Mouse (Mus musculus): ENCODE measurements around the gene Fam98b. TPM values are rescaled to one million over a fixed set of nuclear protein-coding genes. Genes with fewer than 3 reads are reported as not detected.

The Fam98b gene
- polyA plus RNA-seq, 1 experiment from 2014 or later, result 18.2 TPM

GRCm38 (mm10) chr2:117231257-117231656 lies 18.3 kb upstream of the Fam98b start:
- H3K9me3 ChIP-seq (replicated peaks), result no peaks in the 10 kb centered on the region
- peaks cover 6% of the 10 kb centered on the region; the same call in 1 of the 2 replicates for H3K4me1 ChIP-seq
- H3K27ac ChIP-seq, result no peak overlapping the region
- H3K36me3 ChIP-seq, result no peaks in the 10 kb centered on the region
- peak overlapping the region; percentile 25; the same call in 1 of the 2 replicates for H3K4me2 ChIP-seq (replicated peaks)
- 5% methylated on average over 13 of the region's 13 CpGs for WGBS
- H3K27me3 ChIP-seq, result peaks cover 4% of the 10 kb centered on the region; the same call in 1 of the 2 replicates
- peak; percentile 75; the same call in 1 of the 2 replicates for ATAC-seq (ENCODE audit: low FRiP score)
- no peak overlapping the region for H3K9ac ChIP-seq
- H3K4me3 ChIP-seq, result no peak overlapping the region

DNA sequence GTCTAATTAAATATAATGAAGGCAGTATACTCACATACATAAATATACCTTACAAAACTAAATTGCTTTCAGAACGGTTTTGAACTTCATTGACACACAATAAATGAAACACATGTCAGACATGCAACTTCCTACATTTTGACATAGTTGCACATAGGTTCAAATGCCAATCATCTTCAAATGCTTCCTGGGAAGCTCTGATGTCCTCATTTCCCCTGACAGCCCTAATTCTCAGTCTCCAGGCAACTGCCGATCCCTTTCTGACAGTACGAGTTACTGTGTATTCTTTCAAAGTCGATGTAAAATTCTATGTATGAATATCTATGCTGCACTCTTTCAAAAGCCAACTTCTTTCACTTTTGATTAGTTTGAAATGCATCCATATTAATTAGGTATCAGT lies 7.6 kb upstream of the Fam98b start:
- Histone ChIP-seq H3K27me3 (no peaks in the 10 kb centered on the region), H3K9ac (no peak overlapping the region), H3K4me2 (replicated peaks) (no peak overlapping the region), H3K4me3 (no peak overlapping the region), H3K4me1 (no peaks in the 10 kb centered on the region), H3K36me3 (no peaks in the 10 kb centered on the region), H3K9me3 (replicated peaks) (no peaks in the 10 kb centered on the region), H3K27ac (no peak overlapping the region)
- WGBS, result 80% methylated on average over 4 of the region's 4 CpGs
- no peak for ATAC-seq (ENCODE audit: low FRiP score)

DNA sequence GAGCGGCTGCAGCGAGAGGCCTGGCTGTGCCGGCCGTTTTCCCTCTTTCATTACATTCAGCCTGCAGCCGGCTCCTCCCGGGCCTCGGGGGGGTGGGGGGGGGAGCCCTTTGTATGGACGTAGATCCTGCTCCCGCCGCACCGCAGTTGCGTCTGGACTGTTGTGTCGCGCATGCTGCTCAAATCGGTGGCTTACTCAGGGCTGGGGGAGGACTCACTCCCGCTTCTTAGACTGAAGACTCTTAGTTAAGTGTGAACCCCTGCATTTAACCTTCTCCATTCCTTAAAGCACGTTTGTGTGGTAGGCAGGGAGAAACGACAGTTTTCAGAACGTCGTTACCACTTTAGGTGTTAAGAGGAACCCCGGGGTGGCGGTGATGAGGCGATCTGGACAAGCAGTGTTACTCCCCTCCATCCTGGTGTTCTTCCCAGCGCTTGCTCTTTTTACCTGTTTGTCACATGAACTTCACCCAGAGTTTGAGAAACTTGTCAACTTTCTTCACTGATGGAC lies 517 bp downstream of the Fam98b start:
- under 1% methylated on average over 24 of the region's 24 CpGs for WGBS
- Histone ChIP-seq H3K9ac (peak overlapping the region; percentile 89), H3K4me2 (replicated peaks) (peak overlapping the region; percentile 67), H3K36me3 (no peaks in the 10 kb centered on the region), H3K9me3 (replicated peaks) (no peaks in the 10 kb centered on the region), H3K27ac (peak overlapping the region; percentile 93), H3K4me3 (peak overlapping the region; percentile 88), H3K27me3 (no peaks in the 10 kb centered on the region), H3K4me1 (peaks cover 9% of the 10 kb centered on the region)
- peak; percentile 76 for ATAC-seq (ENCODE audit: low FRiP score)

DNA sequence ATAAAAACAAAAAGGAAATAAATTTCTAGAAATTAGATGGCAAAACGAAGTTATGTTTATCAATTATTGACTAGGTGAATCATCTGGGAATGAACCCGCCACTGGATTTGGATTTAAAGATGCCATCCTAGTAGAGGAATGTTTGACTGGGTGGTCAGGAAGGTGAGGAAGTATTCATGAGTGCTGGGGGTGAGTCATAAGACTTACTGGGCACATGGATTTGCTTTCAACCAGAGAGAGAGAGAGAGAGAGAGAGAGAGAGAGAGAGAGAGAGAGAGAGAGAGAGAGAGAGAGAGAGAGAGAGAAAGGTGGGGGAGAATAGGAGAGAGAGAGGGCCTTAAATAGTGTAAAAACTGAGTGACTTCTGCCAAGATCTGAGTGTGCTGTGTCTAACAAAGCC lies 5.9 kb downstream of the Fam98b start:
- H3K27me3 ChIP-seq, result no peaks in the 10 kb centered on the region
- H3K4me3 ChIP-seq, result no peak overlapping the region
- 83% methylated on average over 2 of the region's 2 CpGs for WGBS
- ATAC-seq (ENCODE audit: low FRiP score), result no peak
- H3K9ac ChIP-seq, result no peak overlapping the region
- H3K36me3 ChIP-seq, result 0 out of 2 replicates have a peak, but pooled peaks cover 10% of the 10 kb centered on the region
- no peak overlapping the region for H3K27ac ChIP-seq
- H3K9me3 ChIP-seq (replicated peaks), result no peaks in the 10 kb centered on the region
- H3K4me1 ChIP-seq, result peaks cover 7% of the 10 kb centered on the region
- H3K4me2 ChIP-seq (replicated peaks), result no peak overlapping the region

GRCm38 (mm10) chr2:117257617-117258016 lies 8.1 kb downstream of the Fam98b start:
- ATAC-seq (ENCODE audit: low FRiP score), result no peak
- H3K9ac ChIP-seq, result no peak overlapping the region
- peaks cover 12% of the 10 kb centered on the region; the same call in 1 of the 2 replicates for H3K36me3 ChIP-seq
- no peak overlapping the region for H3K27ac ChIP-seq
- WGBS, result 85% methylated on average over 1 of the region's 1 CpGs
- H3K4me2 ChIP-seq (replicated peaks), result no peak overlapping the region
- no peaks in the 10 kb centered on the region for H3K4me1 ChIP-seq
- H3K27me3 ChIP-seq, result no peaks in the 10 kb centered on the region
- H3K4me3 ChIP-seq, result no peak overlapping the region
- H3K9me3 ChIP-seq (replicated peaks), result no peaks in the 10 kb centered on the region

- no peak for ATAC-seq (ENCODE audit: low FRiP score)
- H3K9ac ChIP-seq, result no peak overlapping the region
- WGBS, result 93% methylated on average over 5 of the region's 5 CpGs
- no peak overlapping the region for H3K4me2 ChIP-seq (replicated peaks)
- H3K27me3 ChIP-seq, result no peaks in the 10 kb centered on the region
- no peak overlapping the region for H3K4me3 ChIP-seq
- H3K36me3 ChIP-seq, result peaks cover 27% of the 10 kb centered on the region
- no peaks in the 10 kb centered on the region for H3K4me1 ChIP-seq
- H3K27ac ChIP-seq, result no peak overlapping the region
- no peaks in the 10 kb centered on the region for H3K9me3 ChIP-seq (replicated peaks)
These were observed 12.6 kb downstream of the Fam98b start for GRCm38 (mm10) chr2:117262184-117262583.

GRCm38 (mm10) chr2:117263786-117264408 lies 14.4 kb downstream of the Fam98b start:
- Histone ChIP-seq H3K9me3 (replicated peaks) (no peaks in the 10 kb centered on the region), H3K9ac (no peak overlapping the region), H3K27me3 (no peaks in the 10 kb centered on the region), H3K27ac (no peak overlapping the region), H3K4me2 (replicated peaks) (no peak overlapping the region), H3K36me3 (peaks cover 30% of the 10 kb centered on the region), H3K4me3 (no peak overlapping the region), H3K4me1 (no peaks in the 10 kb centered on the region)
- peak; percentile 66 for ATAC-seq (ENCODE audit: low FRiP score)
- WGBS, result 72% methylated on average over 11 of the region's 11 CpGs

DNA sequence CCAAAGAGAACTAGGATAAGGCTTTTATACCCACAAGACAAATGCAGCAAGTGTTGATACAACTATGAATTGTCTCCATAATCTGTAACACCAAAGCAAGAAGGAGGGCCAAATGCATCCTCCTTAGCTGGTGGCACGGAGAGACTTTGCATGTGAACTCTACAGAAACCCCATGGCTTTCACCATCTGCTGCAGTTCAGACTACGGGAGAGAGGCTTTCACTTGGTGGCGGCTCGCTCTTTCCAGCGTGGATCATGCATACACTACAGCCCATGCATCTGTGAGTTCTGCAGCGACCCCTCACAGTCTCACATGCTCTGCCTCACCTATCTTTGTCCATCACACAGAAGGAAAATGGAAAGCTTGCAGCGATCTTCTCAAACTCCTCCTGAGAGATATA lies 38.8 kb downstream of the Fam98b start:
- WGBS, result 88% methylated on average over 7 of the region's 7 CpGs
- H3K27me3 ChIP-seq, result no peaks in the 10 kb centered on the region
- ATAC-seq (ENCODE audit: low FRiP score), result no peak

DNA sequence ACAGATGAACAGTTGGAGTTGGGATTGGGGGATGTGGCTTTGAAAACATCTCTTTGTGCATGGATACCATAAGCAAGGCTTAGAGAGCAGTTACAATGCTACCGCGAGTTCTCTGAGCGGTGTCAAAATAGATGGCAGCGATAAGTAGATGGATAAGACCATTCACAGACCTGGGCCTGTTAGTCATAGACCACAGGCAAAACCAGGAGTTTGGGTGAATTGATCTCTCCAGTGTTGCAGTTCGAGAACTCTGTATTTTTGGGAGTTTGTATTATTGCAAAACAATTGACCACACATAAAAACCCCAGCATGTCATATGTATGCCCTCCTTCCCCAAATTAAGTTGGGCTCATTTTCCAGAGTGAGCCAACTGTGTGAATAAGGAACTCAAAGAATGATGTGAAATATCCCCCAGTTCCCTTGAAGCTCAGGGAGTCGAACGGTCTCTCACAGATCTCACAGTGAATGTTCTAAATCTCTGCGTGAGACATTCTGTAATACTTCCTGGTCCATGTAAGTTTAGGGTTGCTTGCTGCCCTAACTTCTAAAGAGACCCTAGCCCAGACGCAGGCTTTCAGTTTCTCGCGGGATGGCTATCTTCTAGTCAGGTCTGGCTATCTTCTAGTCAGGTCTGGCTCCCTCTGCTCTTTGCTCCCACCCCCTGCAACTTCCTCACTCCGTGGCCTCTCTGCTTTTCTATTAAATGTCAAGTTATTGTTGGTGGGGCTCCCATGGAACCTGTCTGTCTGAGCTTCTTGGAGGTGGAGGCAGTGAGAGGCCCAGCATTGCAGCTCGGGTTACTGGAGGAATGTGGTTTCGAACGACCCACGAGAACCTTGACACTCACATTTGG lies 50.3 kb downstream of the Fam98b start:
- Histone ChIP-seq H3K4me1 (no peaks in the 10 kb centered on the region), H3K4me2 (replicated peaks) (no peak overlapping the region), H3K9ac (no peak overlapping the region), H3K27ac (no peak overlapping the region), H3K27me3 (no peaks in the 10 kb centered on the region), H3K9me3 (replicated peaks) (no peaks in the 10 kb centered on the region), H3K36me3 (no peaks in the 10 kb centered on the region), H3K4me3 (no peak overlapping the region)
- ATAC-seq (ENCODE audit: low FRiP score), result no peak
- WGBS, result 86% methylated on average over 16 of the region's 16 CpGs

More for the DNA sequence above, 38.8 kb downstream of the Fam98b start:
- no peaks in the 10 kb centered on the region for H3K36me3 ChIP-seq
- H3K9me3 ChIP-seq (replicated peaks), result no peaks in the 10 kb centered on the region
- no peak overlapping the region for H3K4me3 ChIP-seq
- H3K27ac ChIP-seq, result no peak overlapping the region
- H3K4me2 ChIP-seq (replicated peaks), result no peak overlapping the region
- no peaks in the 10 kb centered on the region for H3K4me1 ChIP-seq
- no peak overlapping the region for H3K9ac ChIP-seq

- Histone ChIP-seq H3K36me3 (no peaks in the 10 kb centered on the region), H3K27me3 (no peaks in the 10 kb centered on the region), H3K9ac (no peak overlapping the region), H3K4me3 (no peak overlapping the region), H3K4me1 (no peaks in the 10 kb centered on the region), H3K27ac (no peak overlapping the region), H3K4me2 (replicated peaks) (no peak overlapping the region), H3K9me3 (replicated peaks) (no peaks in the 10 kb centered on the region)
- 93% methylated on average over 12 of the region's 12 CpGs for WGBS
- no peak for ATAC-seq (ENCODE audit: low FRiP score)
These were observed 54.1 kb downstream of the Fam98b start for GRCm38 (mm10) chr2:117303391-117304350.

DNA sequence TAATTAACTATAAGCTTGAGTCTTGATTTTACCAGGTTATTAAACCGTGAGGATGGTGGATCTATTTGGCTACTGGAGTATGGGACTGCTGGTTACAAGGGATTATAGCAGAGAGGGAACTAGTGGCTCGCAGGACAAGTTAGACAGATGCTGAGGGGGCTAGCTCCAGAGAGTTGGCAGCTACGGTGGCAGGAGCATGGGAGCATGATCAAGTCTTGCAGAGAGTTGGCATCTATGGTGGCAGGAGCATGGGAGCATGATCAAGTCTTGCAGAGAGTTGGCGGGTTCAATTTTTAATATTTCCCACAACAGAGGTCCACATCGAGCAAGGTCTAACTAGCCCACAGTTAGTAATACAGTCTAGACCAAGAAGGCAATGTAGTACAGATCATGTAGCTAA lies 55.4 kb downstream of the Fam98b start:
- Histone ChIP-seq H3K9ac (no peak overlapping the region), H3K4me3 (no peak overlapping the region), H3K27me3 (no peaks in the 10 kb centered on the region), H3K36me3 (no peaks in the 10 kb centered on the region), H3K9me3 (replicated peaks) (no peaks in the 10 kb centered on the region), H3K4me2 (replicated peaks) (no peak overlapping the region), H3K27ac (no peak overlapping the region), H3K4me1 (no peaks in the 10 kb centered on the region)
- ATAC-seq (ENCODE audit: low FRiP score), result no peak
- WGBS, result 93% methylated on average over 5 of the region's 5 CpGs

GRCm38 (mm10) chr2:117307959-117308358 lies 58.4 kb downstream of the Fam98b start:
- H3K9me3 ChIP-seq (replicated peaks), result no peaks in the 10 kb centered on the region
- no peak overlapping the region for H3K27ac ChIP-seq
- 90% methylated on average over 3 of the region's 3 CpGs for WGBS
- ATAC-seq (ENCODE audit: low FRiP score), result no peak
- no peaks in the 10 kb centered on the region for H3K36me3 ChIP-seq
- H3K4me2 ChIP-seq (replicated peaks), result no peak overlapping the region
- no peak overlapping the region for H3K9ac ChIP-seq
- H3K27me3 ChIP-seq, result no peaks in the 10 kb centered on the region
- H3K4me1 ChIP-seq, result no peaks in the 10 kb centered on the region
- no peak overlapping the region for H3K4me3 ChIP-seq
